Mouse (Mus musculus): ENCODE measurements around the gene Rsph6a. TPM values are rescaled to one million over a fixed set of nuclear protein-coding genes. Genes with fewer than 3 reads are reported as not detected.

The Rsph6a gene
- polyA plus RNA-seq, 1 experiment from 2014 or later = not detected

DNA sequence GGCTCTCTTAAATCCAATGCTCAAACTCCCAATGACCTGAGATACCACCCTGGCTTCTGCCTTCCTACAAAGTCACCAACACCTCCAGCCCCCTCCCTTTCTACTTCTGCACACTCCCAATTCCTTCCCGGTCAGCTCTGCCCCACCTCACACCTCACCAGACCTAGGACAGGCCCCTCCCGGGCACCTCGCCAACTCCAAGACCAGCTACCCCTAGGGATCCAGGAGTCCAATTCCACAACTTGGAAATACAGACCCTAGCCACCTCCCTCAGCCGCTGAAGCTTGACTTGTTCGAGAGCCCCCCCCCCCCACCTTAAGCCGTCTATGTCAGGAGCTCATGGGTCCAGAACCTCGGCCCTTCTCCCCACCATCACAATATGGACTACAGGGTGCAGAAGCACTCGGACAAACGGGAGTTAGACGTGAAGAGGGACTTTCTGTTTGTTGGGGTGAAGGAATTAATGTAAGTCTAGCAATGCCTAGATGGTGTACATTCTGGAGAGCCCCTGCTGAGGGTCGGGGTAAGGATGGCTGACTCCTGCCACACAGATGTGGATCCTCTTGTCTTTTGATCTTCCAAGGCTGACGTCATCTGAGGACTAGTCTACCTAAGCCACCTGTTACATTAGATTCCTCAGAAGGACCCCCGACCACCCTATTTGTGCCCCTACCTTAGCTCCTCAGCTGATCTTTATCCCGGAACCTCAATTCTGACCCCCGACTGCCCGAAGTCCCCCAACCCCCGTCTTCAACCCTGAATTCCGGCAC lies 32.1 kb upstream of the Rsph6a start:
- H3K9me3 ChIP-seq = no peaks in the 10 kb centered on the region
- 64% methylated on average over 18 of the region's 18 CpGs for WGBS
- H3K27ac ChIP-seq (replicated peaks) = no peak overlapping the region
- peaks cover 41% of the 10 kb centered on the region for H3K27me3 ChIP-seq (replicated peaks; ENCODE audit: low read depth, poor library complexity, severe bottlenecking)
- H3K4me1 ChIP-seq = peaks cover 30% of the 10 kb centered on the region
- H3K36me3 ChIP-seq (replicated peaks) = no peaks in the 10 kb centered on the region
- H3K4me3 ChIP-seq = no peak overlapping the region
- no peak for DNase-seq (ENCODE audit: low spot score)

DNA sequence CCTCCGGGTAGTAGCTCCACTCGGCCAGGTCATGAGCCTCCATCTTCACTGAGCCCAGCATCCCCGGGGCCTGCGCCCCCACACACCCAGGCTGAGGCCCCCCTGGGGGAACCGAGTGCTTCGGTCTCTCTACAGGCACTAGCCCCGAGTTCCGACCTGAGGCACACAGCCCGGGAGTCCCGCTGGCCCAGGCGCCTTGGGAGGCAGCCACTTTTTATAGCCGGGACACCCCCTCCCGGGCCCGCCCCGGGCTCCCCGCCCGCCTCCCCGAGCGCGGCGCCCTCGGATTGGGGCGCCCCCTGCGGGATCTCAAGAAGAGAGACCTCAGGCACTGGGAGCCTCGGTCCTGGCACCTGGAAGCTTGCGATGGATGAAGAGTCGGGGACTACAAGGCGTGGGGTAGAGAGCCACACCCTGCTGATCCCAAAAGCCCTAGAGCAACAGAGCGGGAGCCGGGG lies 31.1 kb upstream of the Rsph6a start, which contains the start of gene Foxa3:
Gene Foxa3 (minus strand): TSS at position 182 of the 458 bp plus-strand sequence.
- peaks cover 41% of the 10 kb centered on the region for H3K27me3 ChIP-seq (replicated peaks; ENCODE audit: low read depth, poor library complexity, severe bottlenecking)
- peak within 1 kb of the TSS; percentile 92 for H3K27ac ChIP-seq (replicated peaks)
- WGBS = 4% methylated on average over 30 of the region's 30 CpGs
- H3K4me3 ChIP-seq = peak within 1 kb of the TSS; percentile 97
- peaks cover under 1% of the 10 kb centered on the region for H3K36me3 ChIP-seq (replicated peaks)
- DNase-seq (ENCODE audit: low spot score) = no peak
- H3K9me3 ChIP-seq = no peaks in the 10 kb centered on the region
- H3K4me1 ChIP-seq = peaks cover 37% of the 10 kb centered on the region

DNA sequence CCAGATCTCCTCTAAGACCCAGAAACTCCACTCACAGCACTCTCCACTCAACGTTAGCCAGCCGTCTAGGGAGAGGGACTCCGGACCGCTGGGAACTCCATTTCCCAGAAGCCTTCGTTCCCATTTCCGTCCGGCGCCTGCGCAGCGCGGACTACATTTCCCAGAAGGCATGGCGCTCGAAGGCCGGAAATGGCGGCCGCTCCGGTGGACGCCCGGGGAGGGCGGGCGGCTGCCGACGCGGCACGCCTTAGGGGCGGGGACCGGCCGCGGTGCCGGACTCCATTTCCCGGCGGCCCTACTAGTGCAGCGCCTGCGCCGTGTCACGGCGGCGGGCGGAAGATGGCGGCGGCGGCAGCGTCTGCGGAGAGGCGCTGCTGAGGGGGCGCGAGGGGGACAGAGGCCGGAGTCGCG lies 30.4 kb upstream of the Rsph6a start, which contains the start of gene Sympk:
Gene Sympk (plus strand): TSS at position 282 of the 411 bp plus-strand sequence.
- Histone ChIP-seq H3K27ac (replicated peaks) (peak within 1 kb of the TSS; percentile 92), H3K27me3 (replicated peaks; ENCODE audit: low read depth, poor library complexity, severe bottlenecking) (peaks cover 41% of the 10 kb centered on the region), H3K36me3 (replicated peaks) (peaks cover 8% of the 10 kb centered on the region), H3K4me1 (peaks cover 37% of the 10 kb centered on the region), H3K4me3 (peak within 1 kb of the TSS; percentile 97), H3K9me3 (no peaks in the 10 kb centered on the region)
- DNase-seq (ENCODE audit: low spot score) = peak; percentile 97
- under 1% methylated on average over 50 of the region's 50 CpGs for WGBS

- Histone ChIP-seq H3K4me3 (peak overlapping the region; percentile 97), H3K4me1 (peaks cover 37% of the 10 kb centered on the region), H3K9me3 (no peaks in the 10 kb centered on the region), H3K27me3 (replicated peaks; ENCODE audit: low read depth, poor library complexity, severe bottlenecking) (peaks cover 41% of the 10 kb centered on the region), H3K27ac (replicated peaks) (peak overlapping the region; percentile 92), H3K36me3 (replicated peaks) (peaks cover 14% of the 10 kb centered on the region)
- no peak for DNase-seq (ENCODE audit: low spot score)
- 1% methylated on average over 36 of the region's 36 CpGs for WGBS
These were observed 29.8 kb upstream of the Rsph6a start for GRCm38 (mm10) chr7:19024581-19025255.

DNA sequence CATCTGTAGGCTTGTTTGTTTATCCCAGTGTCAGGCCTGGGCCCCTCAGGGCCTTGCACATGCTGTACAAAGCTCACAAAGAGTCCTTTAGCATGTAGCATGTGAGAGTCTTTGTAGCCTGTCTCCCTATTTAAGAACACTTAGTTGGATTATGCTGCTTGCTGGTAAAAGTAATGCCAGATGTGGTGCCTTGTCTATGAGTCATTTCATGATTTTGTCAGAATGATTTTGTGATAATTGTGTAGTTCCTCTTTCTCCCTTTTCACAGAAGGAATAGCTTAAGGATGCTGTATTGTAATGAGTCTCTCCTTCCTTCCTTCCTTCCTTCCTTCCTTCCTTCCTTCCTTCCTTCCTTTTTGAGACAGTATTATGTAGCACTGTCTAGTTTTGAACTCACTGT lies 26.4 kb upstream of the Rsph6a start:
- H3K36me3 ChIP-seq (replicated peaks) = peaks cover 47% of the 10 kb centered on the region
- no peak for DNase-seq (ENCODE audit: low spot score)
- H3K4me1 ChIP-seq = peaks cover 33% of the 10 kb centered on the region
- no peak overlapping the region for H3K27ac ChIP-seq (replicated peaks)
- H3K4me3 ChIP-seq = no peak overlapping the region
- peaks cover 9% of the 10 kb centered on the region for H3K27me3 ChIP-seq (replicated peaks; ENCODE audit: low read depth, poor library complexity, severe bottlenecking)
- no peaks in the 10 kb centered on the region for H3K9me3 ChIP-seq

DNA sequence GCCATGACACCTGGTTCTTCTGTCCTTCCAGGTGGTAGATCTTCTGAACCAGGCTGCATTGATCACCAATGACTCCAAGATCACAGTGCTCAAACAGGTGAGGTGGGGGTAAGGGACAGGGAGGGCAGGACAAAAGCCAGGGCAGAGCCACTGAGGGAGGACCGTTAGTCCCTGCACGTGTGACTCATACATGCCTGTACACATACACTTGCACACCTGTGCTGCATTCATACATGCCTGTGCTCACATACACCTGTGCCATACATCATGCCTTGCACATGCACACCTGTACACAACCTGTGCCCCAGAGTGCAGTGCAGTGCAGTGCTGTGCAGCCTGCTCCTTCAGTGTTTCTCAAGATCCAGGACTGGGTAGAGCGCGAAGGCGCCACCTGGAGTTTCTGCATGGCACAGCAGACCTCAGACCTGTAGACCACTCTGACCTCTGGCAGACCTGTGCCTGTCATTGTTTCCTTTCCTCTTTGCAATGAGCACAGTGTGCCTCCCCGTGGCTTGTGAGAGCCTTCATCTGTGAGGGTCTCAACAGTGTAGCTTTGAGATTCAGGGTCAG lies 25.3 kb upstream of the Rsph6a start:
- peaks cover 25% of the 10 kb centered on the region for H3K4me1 ChIP-seq
- no peak overlapping the region for H3K4me3 ChIP-seq
- 65% methylated on average over 6 of the region's 6 CpGs for WGBS
- H3K27me3 ChIP-seq (replicated peaks; ENCODE audit: low read depth, poor library complexity, severe bottlenecking) = no peaks in the 10 kb centered on the region
- no peak overlapping the region for H3K27ac ChIP-seq (replicated peaks)
- no peaks in the 10 kb centered on the region for H3K9me3 ChIP-seq
- H3K36me3 ChIP-seq (replicated peaks) = peaks cover 58% of the 10 kb centered on the region
- peak; percentile 73 for DNase-seq (ENCODE audit: low spot score)

DNA sequence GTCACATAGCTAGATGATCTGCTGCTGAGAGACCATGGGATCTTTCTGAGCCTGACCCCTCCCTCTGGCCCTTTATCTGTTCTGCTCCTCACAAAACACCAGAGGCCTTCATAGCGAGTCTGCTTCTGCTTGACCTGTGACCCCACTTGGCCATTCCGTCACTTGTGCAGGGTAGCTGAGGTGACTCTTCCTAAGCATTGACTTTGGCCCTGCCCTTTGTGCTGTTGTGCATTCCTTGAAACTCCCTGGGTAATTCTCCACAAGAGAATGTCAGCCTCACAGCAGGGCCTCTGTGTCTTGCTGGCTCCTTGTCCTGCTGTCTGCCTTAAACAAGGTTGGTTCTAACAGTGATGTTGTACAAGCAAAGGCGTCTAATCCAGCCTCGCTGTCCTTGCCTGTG lies 22.8 kb upstream of the Rsph6a start:
- H3K27ac ChIP-seq (replicated peaks) = no peak overlapping the region
- H3K4me3 ChIP-seq = no peak overlapping the region
- DNase-seq (ENCODE audit: low spot score) = no peak
- H3K4me1 ChIP-seq = peaks cover 7% of the 10 kb centered on the region
- WGBS = 58% methylated on average over 4 of the region's 4 CpGs
- no peaks in the 10 kb centered on the region for H3K9me3 ChIP-seq
- peaks cover 83% of the 10 kb centered on the region for H3K36me3 ChIP-seq (replicated peaks)
- H3K27me3 ChIP-seq (replicated peaks; ENCODE audit: low read depth, poor library complexity, severe bottlenecking) = no peaks in the 10 kb centered on the region

DNA sequence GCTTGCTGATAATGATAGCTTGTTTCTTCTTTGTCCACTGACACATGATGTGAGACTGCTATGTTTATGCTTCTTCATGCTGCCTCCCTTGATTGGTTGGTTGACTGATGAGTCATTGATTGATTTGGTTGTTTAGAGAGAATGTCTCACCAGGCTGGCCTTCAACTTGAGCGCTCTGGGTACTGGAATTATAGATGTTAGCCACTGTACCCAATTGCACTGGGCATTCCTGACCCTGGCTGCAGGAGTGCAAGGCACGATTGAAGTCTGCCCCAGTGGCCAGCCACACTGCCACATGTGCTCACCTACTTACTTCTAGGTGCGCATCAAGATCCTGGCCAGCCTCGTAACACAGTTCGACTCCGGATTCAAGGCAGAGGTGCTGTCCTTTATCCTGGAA lies 9.9 kb upstream of the Rsph6a start:
- 97% methylated on average over 6 of the region's 6 CpGs for WGBS
- Histone ChIP-seq H3K4me1 (no peaks in the 10 kb centered on the region), H3K36me3 (replicated peaks) (peaks cover 99% of the 10 kb centered on the region), H3K9me3 (no peaks in the 10 kb centered on the region), H3K27me3 (replicated peaks; ENCODE audit: low read depth, poor library complexity, severe bottlenecking) (no peaks in the 10 kb centered on the region), H3K4me3 (no peak overlapping the region), H3K27ac (replicated peaks) (no peak overlapping the region)
- DNase-seq (ENCODE audit: low spot score) = no peak

DNA sequence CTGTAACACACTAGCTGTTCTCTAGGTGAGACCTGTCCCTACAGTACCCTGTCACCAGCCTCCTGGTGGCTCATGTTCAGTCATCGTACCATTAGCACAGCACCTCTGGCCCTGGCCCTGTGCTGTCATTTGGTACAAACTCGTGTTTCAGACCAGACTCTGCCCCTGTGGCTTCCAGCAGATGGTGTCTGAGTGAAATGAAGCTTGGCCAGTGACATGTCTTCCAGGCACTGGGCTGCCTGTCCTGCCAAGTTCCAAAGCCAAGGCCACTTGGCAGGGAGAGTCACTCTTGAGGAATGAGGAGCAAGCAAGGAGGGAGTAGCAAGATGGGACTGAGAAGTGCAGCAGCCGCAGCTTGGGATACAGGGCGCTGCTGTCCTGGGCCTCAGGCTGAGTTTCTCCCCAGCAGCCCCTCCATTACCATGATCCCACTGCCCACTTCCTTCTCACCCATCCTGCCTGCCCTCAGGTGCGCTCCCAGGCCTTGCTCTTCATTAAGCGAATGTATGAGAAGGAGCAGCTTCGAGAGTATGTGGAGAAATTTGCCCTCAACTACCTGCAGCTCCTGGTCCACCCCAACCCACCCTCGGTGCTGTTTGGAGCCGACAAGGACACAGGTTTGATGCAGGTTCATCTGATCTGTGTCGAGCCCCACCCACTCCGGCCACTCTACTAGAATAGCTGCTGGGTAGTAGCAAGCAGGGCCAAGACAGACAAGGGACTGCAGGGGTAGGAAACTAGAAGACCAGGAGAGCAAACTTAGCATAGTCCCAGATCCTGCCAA lies 8.0 kb upstream of the Rsph6a start:
- Histone ChIP-seq H3K9me3 (no peaks in the 10 kb centered on the region), H3K27me3 (replicated peaks; ENCODE audit: low read depth, poor library complexity, severe bottlenecking) (no peaks in the 10 kb centered on the region), H3K4me3 (no peak overlapping the region), H3K4me1 (no peaks in the 10 kb centered on the region), H3K27ac (replicated peaks) (no peak overlapping the region), H3K36me3 (replicated peaks) (peaks cover 99% of the 10 kb centered on the region)
- 93% methylated on average over 11 of the region's 11 CpGs for WGBS
- DNase-seq (ENCODE audit: low spot score) = no peak

GRCm38 (mm10) chr7:19048006-19048527 lies 6.4 kb upstream of the Rsph6a start:
- H3K36me3 ChIP-seq (replicated peaks) = peaks cover 99% of the 10 kb centered on the region
- DNase-seq (ENCODE audit: low spot score) = no peak
- WGBS = 88% methylated on average over 14 of the region's 14 CpGs
- no peaks in the 10 kb centered on the region for H3K27me3 ChIP-seq (replicated peaks; ENCODE audit: low read depth, poor library complexity, severe bottlenecking)
- no peaks in the 10 kb centered on the region for H3K9me3 ChIP-seq
- no peaks in the 10 kb centered on the region for H3K4me1 ChIP-seq
- no peak overlapping the region for H3K4me3 ChIP-seq
- H3K27ac ChIP-seq (replicated peaks) = no peak overlapping the region

GRCm38 (mm10) chr7:19049252-19049651 lies 5.2 kb upstream of the Rsph6a start:
- Histone ChIP-seq H3K4me3 (no peak overlapping the region), H3K27ac (replicated peaks) (no peak overlapping the region), H3K36me3 (replicated peaks) (peaks cover 100% of the 10 kb centered on the region), H3K27me3 (replicated peaks; ENCODE audit: low read depth, poor library complexity, severe bottlenecking) (no peaks in the 10 kb centered on the region), H3K4me1 (peaks cover 7% of the 10 kb centered on the region), H3K9me3 (no peaks in the 10 kb centered on the region)
- 90% methylated on average over 5 of the region's 5 CpGs for WGBS
- no peak for DNase-seq (ENCODE audit: low spot score)

- H3K27me3 ChIP-seq (replicated peaks; ENCODE audit: low read depth, poor library complexity, severe bottlenecking) = no peaks in the 10 kb centered on the region
- no peak for DNase-seq (ENCODE audit: low spot score)
- H3K4me3 ChIP-seq = no peak overlapping the region
- H3K27ac ChIP-seq (replicated peaks) = no peak overlapping the region
- no peaks in the 10 kb centered on the region for H3K9me3 ChIP-seq
- peaks cover 13% of the 10 kb centered on the region for H3K4me1 ChIP-seq
- 90% methylated on average over 8 of the region's 8 CpGs for WGBS
- peaks cover 100% of the 10 kb centered on the region for H3K36me3 ChIP-seq (replicated peaks)
These were observed 4.3 kb upstream of the Rsph6a start for GRCm38 (mm10) chr7:19050172-19050571.
